45 mouse cellular contexts compared by ENCODE assay signal in the genomic region with DNA sequence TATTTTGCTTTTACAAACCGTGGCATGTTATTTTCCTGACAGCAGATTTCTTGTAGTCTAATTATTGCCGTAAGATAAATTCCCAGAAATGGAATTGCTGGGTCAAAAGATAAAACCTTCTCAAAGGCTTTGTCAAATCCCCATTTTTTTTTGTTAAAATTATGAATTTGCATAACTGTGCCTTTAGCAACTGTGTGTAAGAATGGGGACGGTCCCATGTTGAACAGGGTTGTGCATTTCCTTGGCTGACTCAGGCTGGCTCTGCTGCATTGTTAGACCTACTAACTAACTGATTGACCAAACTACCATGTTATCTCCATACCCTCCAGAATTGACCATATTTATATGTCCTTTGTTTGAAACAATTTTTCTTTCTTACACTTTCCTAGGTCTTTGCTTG. TPM values are rescaled to one million over a fixed set of nuclear protein-coding genes. Genes with fewer than 3 reads are reported as not detected.
"Had no signal": no experiment of that assay in that cellular context is flagged by ENCODE, and none has a peak within 500 bp of the region (broad histone marks: within the 10 kb centered on the region; RNA-seq: fewer than 3 reads in every experiment).

No protein-coding gene starts in this region.

- ATAC-seq: liver, embryonic 12.5 days; liver, postnatal 0 days; lung, postnatal 0 days; midbrain, embryonic 13.5 days; midbrain, embryonic 15.5 days; midbrain, embryonic 16.5 days had no signal

- H3K27me3 ChIP-seq: limb, embryonic 13.5 days; limb, embryonic 15.5 days; liver, embryonic 12.5 days; liver, embryonic 13.5 days; liver, embryonic 15.5 days; lung, embryonic 15.5 days; megakaryocyte, embryonic 14.5 days; midbrain, embryonic 12.5 days; midbrain, embryonic 13.5 days; midbrain, embryonic 15.5 days; neural tube, embryonic 12.5 days had no signal

- H3K4me1 ChIP-seq: limb, embryonic 10.5 days; limb, embryonic 12.5 days; limb, embryonic 13.5 days; limb, embryonic 15.5 days; liver, embryonic 12.5 days; liver, embryonic 13.5 days; liver, embryonic 15.5 days; midbrain, embryonic 10.5 days; midbrain, embryonic 12.5 days; midbrain, embryonic 13.5 days; midbrain, embryonic 15.5 days; neural tube, embryonic 12.5 days had no signal

- H3K9me3 ChIP-seq: limb, embryonic 10.5 days; limb, embryonic 12.5 days; limb, embryonic 13.5 days; limb, embryonic 15.5 days; liver, embryonic 12.5 days; liver, embryonic 13.5 days; liver, embryonic 15.5 days; lung, embryonic 15.5 days; megakaryocyte, embryonic 14.5 days; midbrain, embryonic 10.5 days; midbrain, embryonic 12.5 days; midbrain, embryonic 13.5 days; midbrain, embryonic 15.5 days; neural tube, embryonic 12.5 days had no signal

- DNase-seq: left cerebral cortex, postnatal 4 days; liver; liver, embryonic 13.5 days; liver, postnatal 0 days; lung, adult 18-20 months; lung, adult 2 months; lung, embryonic 14.5 days; lung, postnatal 10 days; lung, postnatal 14 days; lung, postnatal 4 days; midbrain, embryonic 14.5 days had no signal

- H3K4me3 ChIP-seq: limb, embryonic 10.5 days; limb, embryonic 12.5 days; limb, embryonic 13.5 days; limb, embryonic 15.5 days; liver, embryonic 12.5 days; liver, embryonic 13.5 days; liver, embryonic 15.5 days; lung, embryonic 15.5 days; megakaryocyte, embryonic 14.5 days; midbrain, embryonic 10.5 days; midbrain, embryonic 12.5 days; midbrain, embryonic 13.5 days; midbrain, embryonic 15.5 days; myocyte; neural tube, embryonic 12.5 days had no signal

- H3K27ac ChIP-seq: limb, embryonic 10.5 days; limb, embryonic 12.5 days; limb, embryonic 13.5 days; limb, embryonic 15.5 days; liver, embryonic 12.5 days; liver, embryonic 13.5 days; liver, embryonic 14.5 days; liver, embryonic 15.5 days; lung, embryonic 15.5 days; macrophage; midbrain, embryonic 10.5 days; midbrain, embryonic 12.5 days; midbrain, embryonic 13.5 days; midbrain, embryonic 15.5 days; neural tube, embryonic 12.5 days had no signal

- H3K4me2 ChIP-seq: limb, embryonic 12.5 days; limb, embryonic 13.5 days; limb, embryonic 15.5 days; liver, embryonic 11.5 days; liver, embryonic 12.5 days; liver, embryonic 13.5 days; liver, embryonic 15.5 days; lung, embryonic 14.5 days; lung, embryonic 15.5 days; midbrain, embryonic 11.5 days; midbrain, embryonic 12.5 days; midbrain, embryonic 13.5 days; midbrain, embryonic 15.5 days; neural tube, embryonic 12.5 days had no signal

- H3K36me3 ChIP-seq: limb, embryonic 10.5 days; limb, embryonic 12.5 days; limb, embryonic 13.5 days; limb, embryonic 15.5 days; liver, embryonic 12.5 days; liver, embryonic 13.5 days; liver, embryonic 15.5 days; lung, embryonic 15.5 days; midbrain, embryonic 10.5 days; midbrain, embryonic 12.5 days; midbrain, embryonic 13.5 days; midbrain, embryonic 15.5 days; neural tube, embryonic 12.5 days had no signal

- H3K9ac ChIP-seq: limb, embryonic 12.5 days; limb, embryonic 13.5 days; limb, embryonic 15.5 days; liver, embryonic 12.5 days; liver, embryonic 13.5 days; liver, embryonic 14.5 days; liver, embryonic 15.5 days; liver, postnatal 0 days; lung, embryonic 14.5 days; lung, embryonic 15.5 days; midbrain, embryonic 12.5 days; midbrain, embryonic 13.5 days; midbrain, embryonic 15.5 days; neural tube, embryonic 12.5 days had no signal

RNA-seq across cellular contexts. Expression of a gene that starts 20.7 kb away (rescaled TPM):
- total RNA-seq: monocyte, adult 5-6 weeks had no signal

RNA-seq across cellular contexts. Expression of a gene that starts 34.8 kb away (rescaled TPM):
- total RNA-seq: left cerebral cortex, adult 8-10 months; left cerebral cortex, postnatal 10 days; left cerebral cortex, postnatal 14 days; left cerebral cortex, postnatal 25 days; left cerebral cortex, postnatal 36 days; left cerebral cortex, postnatal 4 days; liver, adult 2 months; megakaryocyte progenitor cell, adult 5-6 weeks; megakaryocyte, adult 5-6 weeks; megakaryocyte-erythroid progenitor cell, adult 5-6 weeks; midbrain, postnatal 0 days; monocyte, adult 5-6 weeks had no signal
- polyA plus RNA-seq: limb, embryonic 10.5 days; limb, embryonic 11.5 days; liver, adult 2 months; liver, embryonic 11.5 days; liver, embryonic 12.5 days; liver, embryonic 13.5 days; liver, embryonic 14.5 days; liver, embryonic 15.5 days; liver, embryonic 16.5 days; liver, postnatal 0 days; lung, adult 2 months; lung, embryonic 14.5 days; macrophage; midbrain, embryonic 13.5 days; midbrain, embryonic 14.5 days; midbrain, embryonic 15.5 days; neural tube, embryonic 11.5 days; neural tube, embryonic 12.5 days had no signal
